Mouse (Mus musculus) heart, postnatal 10 days (tissue): Measurements from ENCODE around the gene Ybx1. TPM values are rescaled to one million over a fixed set of nuclear protein-coding genes. Genes with fewer than 3 reads are reported as not detected.
A peak's percentile ranks its signal among the peaks of the same experiment; 100 is the strongest.
"Not testable (repeated sequence)": the region's sequence is repeated elsewhere in the genome, so short reads cannot be mapped to it uniquely, and the experiment has no call there.

Source experiments
- DNase-seq, 2 experiments: peaks; one replicate each; pipeline ENCODE4 v3.0.0; 2021
- intact Hi-C: fragments of 180-260 bp; cut with DNase I; formaldehyde crosslinking; loops from one replicate; pipeline ENCODE4 v1.15.1; 2025
- total RNA-seq, 2 experiments: library from RNA; stranded (reverse); gene quantifications; 2 replicates each; pipeline ENCODE4 v1.2.3; 2021

Gene Ybx1
- 100 to 1,000 TPM; 750 to 806 TPM for total RNA-seq

DNA sequence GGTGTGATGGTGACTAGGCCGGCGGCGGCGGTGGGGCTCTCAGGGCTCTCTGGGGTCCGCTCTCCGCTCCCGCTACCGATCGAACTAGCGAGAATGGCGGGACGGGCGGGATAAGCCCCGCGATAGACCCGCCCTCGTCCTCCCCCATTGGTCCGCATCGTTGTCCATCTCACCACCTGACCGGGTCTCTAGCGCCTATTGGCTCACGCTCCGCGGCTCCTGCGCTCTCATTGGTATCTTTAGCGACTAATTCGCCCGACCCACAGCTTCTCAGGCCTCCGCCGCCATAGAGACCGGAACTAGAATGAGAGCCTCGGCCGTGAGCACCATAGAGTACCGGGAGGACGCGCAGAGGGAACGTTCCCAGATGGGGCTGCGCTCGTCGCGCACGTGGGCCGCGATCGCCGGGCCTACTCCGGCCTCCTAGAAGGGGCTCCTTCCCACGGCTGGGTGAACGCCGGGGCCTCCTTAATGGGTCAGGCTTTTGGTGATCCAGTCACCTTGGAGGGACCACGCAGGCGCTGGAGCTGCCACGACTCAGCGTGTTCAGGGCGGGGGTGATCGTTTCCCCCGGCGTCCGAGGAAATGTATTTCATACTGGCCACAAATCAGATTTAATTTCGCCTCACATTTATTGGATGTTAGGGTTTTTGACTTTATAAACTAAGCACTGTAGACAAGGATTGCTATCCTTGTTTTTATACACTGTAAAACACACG lies at the start of gene Ybx1:
Gene Ybx1 (minus strand): TSS at position 190 of the 719 bp plus-strand sequence.
- peak; percentile 100 for DNase-seq
- intact Hi-C loops, result no loop called here

DNA sequence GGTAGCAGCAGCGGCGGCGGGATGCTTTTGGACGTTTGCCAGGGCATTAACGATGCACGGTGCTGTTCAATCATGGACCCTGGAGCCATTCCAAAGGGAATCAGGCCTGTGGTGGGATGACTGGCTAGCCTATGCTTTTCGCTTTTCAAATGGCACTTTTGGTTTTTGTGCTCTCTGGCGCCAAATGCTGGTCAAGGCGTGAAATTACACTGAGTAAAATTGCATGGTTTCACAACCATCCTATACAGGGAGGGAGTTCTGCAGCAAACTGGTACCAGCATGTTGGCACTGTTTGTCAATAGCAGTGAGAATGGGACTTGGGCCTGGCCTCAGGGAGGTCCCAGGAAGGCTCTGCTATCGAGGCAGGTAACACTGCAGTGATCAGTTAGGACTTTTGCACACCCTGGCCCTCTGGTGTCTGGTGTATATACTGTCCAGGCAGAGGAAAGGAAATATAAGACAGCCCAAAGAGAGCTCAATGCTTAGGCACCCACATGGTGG lies 44.5 kb upstream of the Ybx1 start:
- peak; percentile 20 to 58 for DNase-seq
- intact Hi-C loops, result loop anchor here (1.0 to 2.0 kb wide), 2 partner anchors 92 to 100 kb away; no protein-coding TSS in a partner anchor

DNA sequence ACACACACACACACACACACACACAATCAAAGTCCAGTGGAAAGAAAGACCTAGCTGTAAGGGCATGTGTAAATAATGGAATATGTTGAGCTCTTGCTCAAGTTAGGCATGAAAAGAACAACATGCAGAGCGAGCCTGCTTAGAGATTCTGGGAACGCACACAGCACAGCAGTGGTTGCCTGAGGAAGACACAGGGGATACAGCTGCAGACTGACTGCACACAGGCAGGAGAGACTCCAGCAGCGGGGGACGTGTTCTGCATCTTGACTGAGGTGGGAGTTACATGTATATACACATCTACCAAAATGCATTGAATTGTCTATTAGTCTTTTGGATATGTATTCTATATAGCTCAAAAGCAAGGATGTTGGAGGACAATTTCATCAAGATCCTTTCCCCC lies 44.0 kb upstream of the Ybx1 start:
- DNase-seq, result no peak
- intact Hi-C loops, result loop anchor here (2.0 kb wide), 1 partner anchor 100 kb away; no protein-coding TSS in a partner anchor

DNA sequence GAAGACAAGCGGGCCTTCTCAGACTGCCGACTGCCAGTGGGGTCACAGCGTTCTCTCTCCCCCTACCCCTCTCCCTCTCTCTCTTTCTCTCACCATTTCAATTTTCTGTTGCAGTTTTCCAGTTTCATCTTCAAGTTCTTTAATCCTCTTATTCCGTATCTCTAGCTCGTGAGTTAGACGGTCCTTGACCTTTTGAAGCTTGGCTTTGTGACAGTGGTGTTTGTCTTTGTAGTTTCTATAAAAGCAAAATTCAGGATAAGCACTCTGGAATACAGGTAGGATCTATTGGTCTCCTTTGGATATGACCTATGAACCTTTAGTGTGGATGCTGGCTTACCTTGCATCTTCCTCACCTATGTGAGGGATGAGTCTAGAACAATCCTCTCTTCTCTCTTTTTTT lies 39.1 kb upstream of the Ybx1 start:
- intact Hi-C loops, result no loop called here
- no peak for DNase-seq

DNA sequence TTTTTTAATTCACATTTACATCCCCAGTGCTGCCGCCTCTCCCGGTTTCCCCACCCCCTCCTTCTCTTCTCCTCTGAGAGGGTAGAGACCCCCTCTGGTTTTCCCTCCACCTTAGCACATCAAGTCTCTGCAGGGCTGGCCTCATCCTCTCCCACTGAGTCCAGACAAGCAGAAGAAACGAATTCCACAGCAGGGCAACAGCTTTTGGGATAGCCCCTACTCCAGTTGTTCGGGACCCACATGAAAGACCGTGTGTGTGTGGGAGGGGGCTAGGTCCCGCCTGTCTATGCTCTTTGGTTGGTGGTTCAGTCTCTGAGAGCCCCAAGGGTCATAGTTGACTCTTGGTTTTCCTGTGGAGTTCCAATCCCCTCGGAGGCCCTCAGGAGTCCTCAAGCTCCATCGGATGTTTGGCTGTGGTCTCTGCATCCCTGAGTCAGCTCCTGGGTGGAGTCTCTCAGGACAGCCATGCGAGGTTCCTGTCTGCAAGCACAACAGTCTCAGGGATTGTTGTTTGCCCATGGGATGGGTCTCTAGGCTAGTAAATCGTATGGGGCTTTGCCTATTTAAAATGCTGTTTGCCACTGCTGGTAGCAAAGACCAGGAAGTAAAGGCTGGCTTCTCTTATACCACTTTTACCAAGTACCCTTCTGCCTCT lies 26.6 kb upstream of the Ybx1 start:
- DNase-seq, result peak; percentile 3 to 23

DNA sequence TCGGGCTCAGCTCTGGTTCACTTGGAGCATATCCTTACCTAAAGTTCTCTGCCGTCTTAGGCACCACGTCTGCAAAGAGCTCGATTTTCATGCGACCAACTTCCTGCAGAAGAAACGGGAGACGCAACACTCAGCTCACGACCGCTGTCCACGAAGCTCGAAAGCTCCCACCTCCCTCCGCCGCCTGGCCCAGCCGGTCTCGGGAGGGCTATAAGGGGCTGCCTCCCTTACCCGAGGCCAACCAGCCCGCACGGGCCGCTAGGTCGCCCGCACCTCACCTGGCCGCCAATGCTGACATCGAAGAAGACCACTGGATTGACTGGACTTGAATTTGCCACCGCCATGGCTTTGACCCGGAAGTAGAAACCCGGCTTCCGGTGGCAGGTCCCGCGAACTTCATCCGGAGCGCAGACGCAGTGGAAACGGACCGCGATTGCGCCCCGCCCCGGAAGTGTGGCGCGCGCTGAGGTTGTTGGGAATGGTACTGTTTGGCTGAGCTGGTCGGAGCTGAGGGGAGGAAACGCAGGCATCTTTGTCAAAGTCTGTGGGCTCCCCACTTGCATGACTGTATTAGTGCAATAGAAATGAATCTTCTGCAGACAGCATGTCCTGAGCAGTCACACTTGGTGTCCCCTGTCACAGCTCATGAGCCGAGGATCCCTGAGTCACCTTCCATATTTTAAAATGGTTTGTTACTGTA lies 25.9 kb upstream of the Ybx1 start, which contains the start of gene Ppih:
Gene Ppih (minus strand): TSS at position 416 of the 700 bp plus-strand sequence.
- intact Hi-C loops, result loop anchor here (2.0 to 5.0 kb wide), 2 partner anchors 27 to 73 kb away; no protein-coding TSS in a partner anchor
- DNase-seq, result peak; percentile 97 to 98

More for the DNA sequence above, 26.6 kb upstream of the Ybx1 start:
- intact Hi-C loops, result loop anchor here (2.0 to 5.0 kb wide), 2 partner anchors 28 to 74 kb away; no protein-coding TSS in a partner anchor

DNA sequence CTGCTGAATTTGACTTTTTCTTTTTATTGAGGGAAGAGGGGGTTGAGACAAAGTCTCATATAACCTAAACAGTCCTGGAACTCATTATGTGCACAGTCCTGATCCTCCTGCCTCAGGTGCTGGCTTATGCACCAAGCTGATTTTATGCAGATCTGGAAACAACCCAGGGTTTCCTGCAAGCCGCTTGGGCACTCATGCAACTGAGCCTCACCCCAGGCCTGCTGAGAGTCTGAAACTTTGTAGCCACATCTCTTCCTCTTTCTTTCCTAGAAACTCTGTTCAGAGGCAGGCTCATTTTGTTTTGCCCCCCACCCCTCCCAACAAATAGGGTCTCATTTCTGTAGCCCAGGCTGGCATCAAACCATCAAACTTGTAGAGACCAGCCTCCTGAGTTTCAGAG lies 19.4 kb upstream of the Ybx1 start:
- DNase-seq, result no peak
- intact Hi-C loops, result no loop called here

DNA sequence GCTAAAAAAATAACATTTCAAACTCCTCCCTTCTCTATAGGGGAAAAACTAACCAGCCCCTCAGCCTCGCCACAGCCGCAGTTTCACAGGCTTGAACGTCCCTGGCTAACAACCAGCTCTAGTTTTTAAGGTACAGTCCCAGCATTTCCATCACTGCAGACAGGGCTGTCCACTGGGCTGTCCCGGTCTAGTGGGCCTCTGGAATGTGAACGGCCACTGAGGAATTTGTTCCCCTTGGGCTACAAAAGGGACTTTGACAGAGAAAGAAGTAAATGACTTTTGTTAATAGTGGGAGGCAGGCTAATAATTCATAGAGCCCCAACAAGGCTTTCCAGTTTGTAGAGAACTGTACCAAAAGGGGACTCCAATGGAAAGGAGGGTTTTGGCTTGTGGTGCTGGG lies 11.0 kb upstream of the Ybx1 start:
- intact Hi-C loops, result no loop called here
- no peak for DNase-seq

DNA sequence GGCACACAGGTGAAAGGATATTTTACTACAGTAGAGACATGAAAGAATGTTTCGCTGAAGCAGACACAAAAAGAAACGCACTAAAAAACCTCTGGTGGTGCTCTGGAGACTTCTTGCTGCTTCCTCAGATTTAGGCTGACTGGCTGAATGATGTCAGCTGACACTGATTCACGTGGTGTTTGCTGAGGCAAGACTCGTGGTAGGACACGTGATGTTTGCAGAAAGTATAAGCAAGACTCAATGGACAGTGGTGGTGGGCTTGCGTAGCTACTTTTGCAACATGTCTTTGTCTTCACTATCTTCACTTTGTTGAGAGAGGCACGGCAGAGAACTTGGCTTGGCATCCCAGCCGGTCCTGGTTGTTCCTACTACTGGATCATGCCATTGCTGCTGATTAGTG lies 8.9 kb upstream of the Ybx1 start:
- intact Hi-C loops, result no loop called here
- DNase-seq, result no peak

DNA sequence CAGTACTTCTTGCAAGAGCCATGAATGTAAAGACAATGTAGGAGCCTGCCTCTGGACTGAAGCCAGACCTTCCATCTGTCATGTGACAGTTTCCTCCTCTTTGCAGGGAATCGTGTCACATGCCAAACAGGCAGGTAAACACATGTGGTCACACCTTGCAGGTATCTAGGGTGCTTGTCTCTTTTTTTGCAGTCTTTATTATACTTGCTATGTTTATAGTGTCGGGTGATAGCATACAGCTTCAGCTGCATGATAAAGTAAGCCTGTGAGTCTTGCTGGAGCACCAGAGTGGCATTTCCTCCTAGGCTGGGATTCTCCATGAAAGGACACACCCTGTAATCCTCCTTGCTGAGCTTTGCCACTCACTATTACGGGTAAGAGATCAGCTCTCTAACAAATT lies 7.4 kb upstream of the Ybx1 start:
- no peak for DNase-seq
- intact Hi-C loops, result no loop called here

DNA sequence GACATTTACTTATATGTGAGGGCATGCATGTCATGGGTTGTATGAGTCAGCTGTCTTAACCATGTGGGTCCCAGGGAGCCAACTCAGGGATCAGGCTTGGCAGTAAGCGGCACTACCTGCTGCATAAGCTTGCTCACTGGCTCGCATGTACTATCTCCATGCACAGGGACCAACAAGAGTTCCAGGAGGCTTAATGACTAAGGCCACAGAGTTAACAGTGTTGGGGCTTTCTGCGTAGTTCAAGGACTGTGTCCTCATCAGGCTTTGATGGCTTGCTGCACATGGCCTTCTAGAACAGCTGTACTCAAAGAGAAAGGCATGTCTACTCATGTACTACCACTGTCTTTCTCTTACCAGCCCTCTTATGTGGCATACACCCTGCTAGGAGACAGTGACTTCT lies 6.4 kb upstream of the Ybx1 start:
- no peak for DNase-seq
- intact Hi-C loops, result no loop called here

DNA sequence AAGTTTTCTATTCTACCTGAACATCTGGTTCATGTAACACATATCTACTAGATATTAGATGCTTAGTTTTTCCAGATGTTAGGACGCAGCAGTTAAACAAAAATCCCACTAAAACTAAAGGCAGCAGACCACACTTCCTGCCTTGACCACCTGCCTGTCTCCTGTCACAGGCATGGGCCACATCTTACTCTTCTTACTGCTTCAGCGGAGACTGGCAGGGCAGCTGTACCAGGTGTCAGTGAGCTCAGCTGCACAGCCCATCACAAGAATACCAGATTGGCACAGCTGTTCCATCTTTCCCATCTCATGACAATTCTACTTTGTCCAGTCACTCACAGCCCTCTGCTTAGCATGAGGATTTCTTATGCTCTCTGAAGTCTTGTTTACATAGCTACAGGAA lies 3.0 kb upstream of the Ybx1 start:
- intact Hi-C loops, result no loop called here
- DNase-seq, result no peak

DNA sequence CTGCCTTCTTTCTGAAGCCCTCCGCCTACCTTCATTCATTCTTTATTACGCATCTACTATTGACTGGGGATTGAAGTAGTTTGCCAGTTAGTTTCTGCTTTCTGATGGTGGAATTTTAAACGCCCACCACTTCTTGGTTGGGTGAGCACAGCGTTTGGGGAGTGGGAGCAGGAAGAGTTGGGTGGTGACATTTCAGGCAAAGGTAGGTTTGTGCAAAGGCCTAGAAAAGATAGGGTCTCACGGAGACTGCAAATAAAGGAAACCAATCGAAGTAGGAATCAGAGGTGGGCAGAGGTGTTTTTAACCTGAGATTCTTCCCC lies 690 bp upstream of the Ybx1 start:
- DNase-seq, result no peak
- intact Hi-C loops, result no loop called here

DNA sequence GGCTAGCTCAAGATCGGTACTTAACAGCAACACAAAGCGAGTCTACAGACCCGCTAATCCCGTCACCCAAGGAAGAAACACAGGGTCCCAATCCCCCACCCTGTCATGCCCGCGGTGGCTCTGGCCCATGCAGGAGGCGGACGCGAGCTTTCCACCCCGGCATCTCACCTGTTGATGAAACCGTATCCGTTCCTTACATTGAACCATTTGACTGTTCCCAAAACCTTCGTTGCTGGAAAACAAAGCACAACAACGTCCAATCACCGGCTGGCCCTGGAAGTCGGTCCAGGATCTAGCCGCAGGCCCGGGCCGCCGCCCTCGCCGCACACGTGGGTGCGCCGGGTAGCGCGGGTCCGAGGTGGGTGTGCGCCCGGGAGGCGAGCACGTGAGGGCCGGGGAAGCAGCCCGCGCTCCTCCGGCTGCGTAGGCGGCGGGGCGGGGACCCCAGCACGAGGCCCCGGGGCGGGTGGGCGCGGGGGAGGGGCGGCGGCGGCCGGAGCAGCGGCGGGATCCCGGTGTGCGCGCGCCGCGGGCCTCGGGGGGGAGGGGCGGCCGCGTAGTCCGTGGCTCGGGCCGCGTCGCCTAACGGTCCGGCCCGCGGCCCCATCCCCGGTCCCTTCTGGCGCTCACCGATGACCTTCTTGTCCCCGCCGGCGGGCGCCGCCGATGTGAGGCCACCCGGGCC lies 688 bp downstream of the Ybx1 start:
- peak in 1 of 2 experiments; percentile 43 for DNase-seq
- intact Hi-C loops, result loop anchor here (2.0 kb wide), 2 partner anchors 19 to 27 kb away; partner anchors contain the start of gene Ppih

DNA sequence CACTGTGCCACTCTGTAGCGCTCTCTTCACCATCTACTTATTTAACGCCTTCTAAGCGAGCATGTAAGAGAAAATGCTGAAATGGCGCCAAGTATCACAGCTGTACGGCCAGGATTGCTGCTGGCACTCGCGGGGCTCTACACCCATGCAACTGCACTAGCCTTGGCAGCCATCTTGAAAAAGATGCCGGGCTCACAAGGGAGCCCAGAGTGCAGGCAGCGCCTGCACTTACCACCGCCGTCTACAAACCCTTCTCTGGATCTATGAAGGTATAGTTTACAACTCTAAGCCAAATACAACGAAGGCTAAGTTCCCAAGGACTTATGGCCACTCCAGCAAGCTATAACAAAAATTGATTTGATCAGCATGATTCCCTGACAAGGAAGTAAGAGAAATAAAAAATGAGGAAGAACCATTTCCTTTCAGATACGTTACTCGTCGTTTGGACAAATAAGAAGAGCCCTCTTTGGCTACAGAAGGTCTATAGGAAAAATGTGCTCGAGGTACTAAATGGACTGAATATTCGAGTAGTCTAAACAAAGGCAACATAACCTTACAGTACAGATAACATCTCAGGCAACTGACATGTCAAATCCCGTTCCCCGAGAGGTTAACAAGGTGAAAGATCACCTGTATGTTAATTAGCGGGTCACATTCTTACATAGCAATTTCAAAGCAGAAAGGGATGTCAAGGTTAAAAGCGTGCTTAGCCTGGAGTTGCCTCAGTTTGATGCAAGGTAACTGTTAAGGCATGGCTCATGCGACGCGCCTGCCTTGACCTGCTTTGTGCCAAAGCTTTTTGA lies 1.4 kb downstream of the Ybx1 start:
- peak; percentile 73 to 75 for DNase-seq
- intact Hi-C loops, result loop anchor here (2.0 kb wide), 2 partner anchors 18 to 28 kb away; partner anchors contain the start of gene Ppih

DNA sequence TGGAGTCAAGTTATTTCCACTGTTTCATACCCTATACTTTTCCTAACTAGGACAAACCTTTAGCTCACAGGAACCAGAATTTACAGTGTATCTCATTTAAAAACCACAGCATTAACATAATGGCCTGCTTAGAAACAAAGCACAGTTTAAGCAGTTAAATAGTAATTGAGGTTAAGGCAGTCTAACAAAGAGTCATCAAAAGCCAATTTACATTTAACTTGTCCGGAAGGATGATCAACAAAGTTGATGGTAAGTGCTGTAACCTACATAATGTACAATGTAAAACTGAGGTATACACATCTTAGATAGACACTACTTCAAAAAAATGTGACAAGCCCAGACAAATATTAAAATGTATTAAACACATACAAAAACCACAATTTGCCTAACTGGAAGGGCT lies 2.5 kb downstream of the Ybx1 start:
- DNase-seq, result no peak
- intact Hi-C loops, result loop anchor here (2.0 kb wide), 2 partner anchors 17 to 29 kb away; partner anchors contain the start of gene Ppih

DNA sequence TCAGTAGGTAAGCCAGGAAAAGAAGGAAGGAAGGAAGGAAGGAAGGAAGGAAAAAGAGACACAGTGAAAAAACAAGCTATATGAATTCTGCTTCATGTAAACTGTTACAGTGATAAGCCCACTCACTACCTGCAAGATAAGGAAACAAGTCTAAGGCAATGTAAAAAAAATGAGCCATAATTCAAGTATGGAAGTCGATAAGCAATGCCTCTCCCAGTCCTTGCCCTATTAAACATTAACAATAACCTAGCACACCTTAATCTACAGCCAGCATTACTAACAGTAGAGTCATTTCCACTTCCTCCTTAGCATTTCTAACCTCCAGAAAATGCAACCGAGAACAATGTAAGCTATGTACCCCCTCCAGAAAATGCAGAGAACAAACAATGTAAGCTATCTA lies 9.1 kb downstream of the Ybx1 start:
- intact Hi-C loops, result no loop called here
- no peak for DNase-seq

DNA sequence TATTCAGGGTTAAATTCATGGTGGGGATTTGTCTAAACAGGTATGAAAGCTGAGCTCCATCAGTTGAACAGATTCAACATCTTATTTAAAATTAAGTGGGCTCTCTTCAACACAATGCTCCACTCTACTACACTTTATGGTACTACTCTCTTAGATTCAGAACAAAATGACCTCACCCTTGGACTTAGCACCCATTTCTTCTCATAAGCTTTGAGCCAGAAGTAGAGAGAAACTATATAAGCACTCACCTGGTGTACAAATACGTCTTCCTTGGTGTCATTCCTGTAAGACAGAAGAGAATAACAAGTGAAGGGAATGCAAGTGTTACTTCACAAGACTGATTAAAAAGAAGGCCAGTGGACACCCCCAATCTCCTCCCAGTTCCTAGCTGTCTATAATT lies 9.5 kb downstream of the Ybx1 start:
- intact Hi-C loops, result no loop called here
- no peak for DNase-seq

DNA sequence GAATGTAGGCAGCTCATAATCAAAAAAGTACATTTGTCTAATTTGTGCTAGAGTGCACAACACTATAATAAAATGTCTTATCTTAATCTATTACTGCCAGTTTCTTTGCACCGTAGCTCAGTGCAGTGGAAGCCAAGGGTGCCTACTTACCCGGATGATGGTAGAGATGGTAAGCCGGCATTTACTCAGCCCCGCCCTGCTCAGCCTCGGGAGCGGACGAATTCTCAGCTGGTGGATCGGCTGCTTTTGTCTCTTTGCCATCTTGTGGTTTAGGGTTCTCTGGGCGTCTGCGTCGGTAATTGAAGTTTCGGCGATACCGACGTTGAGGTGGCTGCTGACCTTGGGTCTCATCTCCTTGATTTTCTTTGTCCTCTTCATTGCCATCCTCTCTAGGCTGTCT lies 15.6 kb downstream of the Ybx1 start:
- DNase-seq, intact Hi-C loops: not testable (repeated sequence)

DNA sequence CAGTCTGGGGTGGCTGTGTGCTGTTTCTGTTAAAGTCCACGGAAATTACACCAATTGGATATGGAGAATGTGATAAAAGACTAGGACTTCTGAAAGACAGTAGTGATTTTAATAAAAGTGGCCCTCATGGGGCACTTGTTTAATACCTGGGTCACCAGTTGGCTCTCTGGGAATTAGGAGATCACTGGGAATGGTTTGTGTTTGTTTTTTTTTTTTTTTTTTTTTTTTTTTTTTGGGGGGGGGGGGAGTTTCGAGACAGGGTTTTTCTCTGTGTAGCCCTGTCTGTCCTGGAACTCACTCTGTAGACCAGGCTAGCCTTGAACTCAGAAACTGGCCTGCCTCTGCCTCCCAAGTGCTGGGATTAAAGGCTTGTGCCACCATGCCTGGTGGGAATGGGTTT lies 18.7 kb downstream of the Ybx1 start:
- DNase-seq, result no peak
- intact Hi-C loops, result loop anchor here (1.0 to 2.0 kb wide), 2 partner anchors 17 to 28 kb away; no protein-coding TSS in a partner anchor
